Mouse (Mus musculus) hindbrain, postnatal 0 days (tissue): ENCODE measurements at regions not wholly inside any gene's neighbourhood (a gene's known extent, or its start where the extent isn't known, plus 50 kb on each side); places are given as distances from the start of the nearest gene placed in this dataset.

Experiments
- ATAC-seq: fragments of 200-750 bp; cut with Nextera tagmentation; 2 replicates; pipeline ENCODE4 v1.8.0; 2017; ENCODE audit warnings: mild to moderate bottlenecking, moderate TSS enrichment, moderate library complexity
- DNase-seq: peaks from one replicate; pipeline ENCODE4 v3.0.0-alpha.2; 2015; ENCODE audit warnings: low spot score
- H3K27ac ChIP-seq: fragments of 300-500 bp; sonication (generic); 2 replicates; pipeline ENCODE4 v1.5.1; 2014; ENCODE audit warnings: mild to moderate bottlenecking
- H3K27me3 ChIP-seq: fragments of 300-500 bp; sonication (generic); 2 replicates; pipeline ENCODE4 v1.6.1; 2014; ENCODE audit warnings: low read length, mixed read lengths; ENCODE audit not compliant: insufficient read depth
- H3K36me3 ChIP-seq: fragments of 300-500 bp; sonication (generic); 2 replicates; pipeline ENCODE4 v1.6.1; 2014; ENCODE audit warnings: low read length, mixed read lengths; ENCODE audit not compliant: insufficient read depth
- H3K4me1 ChIP-seq: fragments of 300-500 bp; sonication (generic); 2 replicates; pipeline ENCODE4 v1.6.1; 2014; ENCODE audit warnings: antibody characterized with exemption, low read length, mixed read lengths; ENCODE audit not compliant: insufficient read depth
- H3K4me2 ChIP-seq: fragments of 300-500 bp; sonication (generic); 2 replicates; pipeline ENCODE4 v1.6.1; 2014; ENCODE audit warnings: low read depth, mild to moderate bottlenecking, low read length, moderate library complexity, mixed read lengths
- H3K4me3 ChIP-seq: fragments of 300-500 bp; sonication (generic); 2 replicates; pipeline ENCODE4 v1.5.1; 2014; ENCODE audit warnings: low read length
- H3K9ac ChIP-seq: fragments of 300-500 bp; sonication (generic); replicated peaks from 2 replicates; pipeline ENCODE4 v1.6.1; 2014; ENCODE audit warnings: mild to moderate bottlenecking, low read length, moderate library complexity, mixed read lengths
- H3K9me3 ChIP-seq: fragments of 300-500 bp; sonication (generic); 2 replicates; pipeline ENCODE4 v1.6.1; 2016; ENCODE audit warnings: low read length, mixed read lengths
- CTCF ChIP-seq: IDR thresholded peaks from 2 replicates; pipeline ENCODE4 v1.5.1; 2016; ENCODE audit warnings: antibody characterized with exemption, control low read depth, low read depth
- WGBS: fragments of 180-500 bp; shearing (Covaris S2); extraction: QIAGEN DNeasy Blood & Tissue Kit; methylation state at CpG from one replicate; pipeline ENCODE4 v1.1.7; 2014; 5-methylcytosine and 5-hydroxymethylcytosine counted together

- DNase-seq: no peak
These were observed 53.9 kb downstream of the Adra2c start for GRCm38 (mm10) chr5:35332001-35332400.

GRCm38 (mm10) chr5:35334416-35335059, 54.4 kb upstream of the Hmx1 start:
- no peak overlapping the region for H3K27ac ChIP-seq
- no peaks in the 10 kb centered on the region for H3K27me3 ChIP-seq
- H3K4me3 ChIP-seq: no peak overlapping the region
- no peak overlapping the region for H3K9ac ChIP-seq
- 0 out of 2 replicates have a peak, but pooled peaks cover 10% of the 10 kb centered on the region for H3K4me1 ChIP-seq
- no peak for TF ChIP-seq CTCF
- ATAC-seq (peak; percentile 46; the same call in 1 of the 2 replicates), DNase-seq (no peak)
- no peak overlapping the region for H3K4me2 ChIP-seq
- H3K36me3 ChIP-seq: no peaks in the 10 kb centered on the region
- no peaks in the 10 kb centered on the region for H3K9me3 ChIP-seq
- WGBS: 85% methylated on average over 9 of the region's 9 CpGs

More at GRCm38 (mm10) chr5:35332001-35332400, 53.9 kb downstream of the Adra2c start:
- Histone ChIP-seq H3K27ac (no peak overlapping the region), H3K36me3 (no peaks in the 10 kb centered on the region), H3K27me3 (no peaks in the 10 kb centered on the region), H3K4me2 (no peak overlapping the region), H3K9ac (no peak overlapping the region), H3K4me3 (no peak overlapping the region), H3K9me3 (no peaks in the 10 kb centered on the region), H3K4me1 (0 out of 2 replicates have a peak, but pooled peaks cover 10% of the 10 kb centered on the region)
- TF ChIP-seq CTCF: no peak
- 24% methylated on average over 4 of the region's 4 CpGs for WGBS
- ATAC-seq: no peak

GRCm38 (mm10) chr5:35335081-35335480, 53.8 kb upstream of the Hmx1 start:
- 51% methylated on average over 2 of the region's 2 CpGs for WGBS
- no peak for DNase-seq
- no peak for ATAC-seq

More at GRCm38 (mm10) chr5:35335081-35335480, 53.8 kb upstream of the Hmx1 start:
- no peaks in the 10 kb centered on the region for H3K27me3 ChIP-seq
- H3K36me3 ChIP-seq: no peaks in the 10 kb centered on the region
- no peak overlapping the region for H3K27ac ChIP-seq
- TF ChIP-seq CTCF: no peak
- H3K4me1 ChIP-seq: 0 out of 2 replicates have a peak, but pooled peaks cover 10% of the 10 kb centered on the region
- H3K9ac ChIP-seq: no peak overlapping the region
- no peaks in the 10 kb centered on the region for H3K9me3 ChIP-seq
- no peak overlapping the region for H3K4me2 ChIP-seq
- no peak overlapping the region for H3K4me3 ChIP-seq
